Mouse (Mus musculus) embryonic facial prominence, embryonic 15.5 days (tissue): Measurements from ENCODE around the gene Dmrtc1c1. TPM values are rescaled to one million over a fixed set of nuclear protein-coding genes. Genes with fewer than 3 reads are reported as not detected.
"Not testable (repeated sequence)": the region's sequence is repeated elsewhere in the genome, so short reads cannot be mapped to it uniquely, and the experiment has no call there.

Experiments used
- ATAC-seq: fragments of 200-750 bp; cut with Nextera tagmentation; 2 replicates; pipeline ENCODE4 v1.8.0; 2017; ENCODE audit warnings: low read depth, moderate TSS enrichment; ENCODE audit not compliant: insufficient number of reproducible peaks, low FRiP score, low TSS enrichment
- H3K27ac ChIP-seq: fragments of 300-500 bp; sonication (generic); replicated peaks from 2 replicates; pipeline ENCODE4 v1.5.1; 2015; ENCODE audit warnings: mild to moderate bottlenecking, inconsistent platforms
- H3K27me3 ChIP-seq: fragments of 300-500 bp; sonication (generic); 2 replicates; pipeline ENCODE4 v1.6.1; 2015; ENCODE audit warnings: inconsistent platforms
- H3K36me3 ChIP-seq: fragments of 300-500 bp; sonication (generic); 2 replicates; pipeline ENCODE4 v1.6.1; 2015; ENCODE audit warnings: mild to moderate bottlenecking, inconsistent platforms
- H3K4me1 ChIP-seq: fragments of 300-500 bp; sonication (generic); 2 replicates; pipeline ENCODE4 v1.6.1; 2015; ENCODE audit warnings: inconsistent platforms
- H3K4me2 ChIP-seq: fragments of 300-500 bp; sonication (generic); replicated peaks from 2 replicates; pipeline ENCODE4 v1.6.1; 2015; ENCODE audit warnings: mild to moderate bottlenecking, inconsistent platforms
- H3K4me3 ChIP-seq: fragments of 300-500 bp; sonication (generic); replicated peaks from 2 replicates; pipeline ENCODE4 v1.5.1; 2015; ENCODE audit warnings: mild to moderate bottlenecking, inconsistent platforms
- H3K9ac ChIP-seq: fragments of 300-500 bp; sonication (generic); 2 replicates; pipeline ENCODE4 v1.6.1; 2015; ENCODE audit warnings: inconsistent platforms
- H3K9me3 ChIP-seq: fragments of 300-500 bp; sonication (generic); replicated peaks from 2 replicates; pipeline ENCODE4 v1.6.1; 2016; ENCODE audit warnings: inconsistent platforms
- WGBS: fragments of 180-500 bp; shearing (Covaris S2); methylation state at CpG from one replicate; pipeline ENCODE4 v1.1.7; 2015; 5-methylcytosine and 5-hydroxymethylcytosine counted together
- polyA plus RNA-seq: library from polyadenylated mRNA; unstranded; fragments of >200 nt; fragmentation: Nextera tagmentation; extraction: Ambion mirVana; gene quantifications from 2 replicates; pipeline ENCODE4 v1.2.1, GENCODE M21; 2015

The Dmrtc1c1 gene
- not detected in 2 replicates for polyA plus RNA-seq

GRCm38 (mm10) chrX:102802663-102803062 lies at the start of gene Dmrtc1c1:
Dmrtc1c1 (plus strand) TSS chrX:102802963.
- not testable (repeated sequence) for H3K9ac ChIP-seq, H3K4me3 ChIP-seq, ATAC-seq, H3K36me3 ChIP-seq, H3K27me3 ChIP-seq, H3K4me2 ChIP-seq, H3K4me1 ChIP-seq, H3K27ac ChIP-seq, H3K9me3 ChIP-seq
- no CpG with 5 or more reads among the region's 14 CpGs for WGBS

- H3K9me3 ChIP-seq: no peaks in the 10 kb centered on the region
- no peaks in the 10 kb centered on the region for H3K4me1 ChIP-seq
- no peak overlapping the region for H3K4me2 ChIP-seq
- no peak overlapping the region for H3K4me3 ChIP-seq
- WGBS: 25% methylated on average over 4 of the region's 4 CpGs
- no peaks in the 10 kb centered on the region for H3K27me3 ChIP-seq
- H3K27ac ChIP-seq: no peak overlapping the region
- H3K9ac ChIP-seq: no peak overlapping the region
- H3K36me3 ChIP-seq: no peaks in the 10 kb centered on the region
- no peak for ATAC-seq
Observed at GRCm38 (mm10) chrX:102765878-102766277, 36.9 kb upstream of the Dmrtc1c1 start.

GRCm38 (mm10) chrX:102812311-102812710 lies 9.5 kb downstream of the Dmrtc1c1 start:
- Histone ChIP-seq H3K9me3 (no peaks in the 10 kb centered on the region), H3K4me1 (no peaks in the 10 kb centered on the region), H3K4me3 (no peak overlapping the region), H3K4me2 (no peak overlapping the region), H3K27ac (no peak overlapping the region), H3K9ac (no peak overlapping the region), H3K36me3 (no peaks in the 10 kb centered on the region), H3K27me3 (no peaks in the 10 kb centered on the region)
- 62% methylated on average over 4 of the region's 4 CpGs for WGBS
- ATAC-seq: no peak

- not testable (repeated sequence) for H3K27me3 ChIP-seq, H3K9me3 ChIP-seq, ATAC-seq, H3K9ac ChIP-seq, H3K4me2 ChIP-seq, H3K36me3 ChIP-seq, H3K27ac ChIP-seq, H3K4me1 ChIP-seq, H3K4me3 ChIP-seq
- WGBS: 88% methylated on average over 3 of the region's 13 CpGs
Observed at GRCm38 (mm10) chrX:102854516-102854915, 51.8 kb downstream of the Dmrtc1c1 start, which contains the start of gene Dmrtc1c2. Dmrtc1c2 (minus strand) TSS chrX:102854616.

Other genes starting within 250 kb of the Dmrtc1c1 start
- 8.6 and 9.5 TPM in 2 replicates for gene Phka1, start 158.7 kb upstream of the Dmrtc1c1 start, polyA plus RNA-seq
- gene Gm3880, start 116.0 kb upstream of the Dmrtc1c1 start, polyA plus RNA-seq: not detected in 2 replicates
- gene Gm9112, start 95.3 kb upstream of the Dmrtc1c1 start, polyA plus RNA-seq: not detected in 2 replicates
- not detected in 2 replicates for gene Dmrtc1b, start 95.1 kb upstream of the Dmrtc1c1 start, polyA plus RNA-seq
- not detected in 2 replicates for gene Dmrtc1c2, start 51.7 kb downstream of the Dmrtc1c1 start, polyA plus RNA-seq
- not detected in 2 replicates for gene 1700031F05Rik, start 65.0 kb downstream of the Dmrtc1c1 start, polyA plus RNA-seq
- 0.95 and 1.2 TPM in 2 replicates for gene Dmrtc1a, start 105.7 kb downstream of the Dmrtc1c1 start, polyA plus RNA-seq
- not detected in 2 replicates for gene 1700011M02Rik, start 105.9 kb downstream of the Dmrtc1c1 start, polyA plus RNA-seq
- not detected in 2 replicates for gene 1700018G05Rik, start 125.4 kb downstream of the Dmrtc1c1 start, polyA plus RNA-seq